8 mouse cellular contexts compared by ENCODE assay signal in genomic region chr11:32532765-32533481, GRCm38 (mm10). TPM values are rescaled to one million over a fixed set of nuclear protein-coding genes. Genes with fewer than 3 reads are reported as not detected.
DNase-seq lines count a peak whose midpoint lies in the region; ATAC-seq and TF ChIP-seq lines count a peak whose summit lies in the region.

Gene Stk10, plus strand, starts transcription at chr11:32533305.

- H3K4me2 ChIP-seq in lung, embryonic 15.5 days, result peak within 1 kb of the TSS; percentile 99

- DNase-seq in MEL (ENCODE audit: low read depth, low spot score), result peak; percentile 93
- peak; percentile 93 for DNase-seq in cerebellum, adult 18-20 months
- peak; percentile 72 for DNase-seq in forelimb bud, embryonic 11.5 days (ENCODE audit: low read depth, low spot score)
- peak; percentile 68 for DNase-seq in layer of hippocampus, adult 9-10 months (ENCODE audit: low spot score)
- DNase-seq in thymus, adult 18-20 months, result peak; percentile 91 to 92

- no peak for TF ChIP-seq CTCF in MEL (IDR thresholded peaks at IDR 0.05 in 2 of 3, conservative IDR thresholded peaks at IDR 0.05 in 1 of 3; ENCODE audit: control insufficient read depth in 1 of 3, insufficient read depth in 1 of 3, low read depth in 2 of 3, low read length in 3 of 3, poor library complexity in 1 of 3, severe bottlenecking in 1 of 3)
- TF ChIP-seq CTCF in olfactory bulb, adult 2 months (IDR thresholded peaks at IDR 0.05; ENCODE audit: insufficient read depth, low read depth, low read length), result no peak

- TF ChIP-seq RAD21 in MEL (IDR thresholded peaks at IDR 0.05; ENCODE audit: low read depth, low read length), result no peak

- peak; percentile 55 to 82 for ATAC-seq in hematopoietic stem cell, adult 5-6 weeks (replicated peaks in 1 of 2; ENCODE audit: insufficient read depth in 1 of 2, low FRiP score in 2 of 2, low TSS enrichment in 1 of 2, low read depth in 1 of 2, poor library complexity in 2 of 2, severe bottlenecking in 2 of 2)
- peak; percentile 94 for ATAC-seq in lung, embryonic 15.5 days (ENCODE audit: borderline replicate concordance, extremely low read depth, low FRiP score, low TSS enrichment)

- peak within 1 kb of the TSS; percentile 88 to 99 for H3K4me3 ChIP-seq in MEL (ENCODE audit: control insufficient read depth in 1 of 2, insufficient read depth in 1 of 2, low read depth in 2 of 2, low read length in 2 of 2)
- peak within 1 kb of the TSS; percentile 71 for H3K4me3 ChIP-seq in lung, embryonic 15.5 days
- peak within 1 kb of the TSS; percentile 70 for H3K4me3 ChIP-seq in olfactory bulb, adult 2 months (ENCODE audit: insufficient read depth, low read depth, low read length)

- H3K79me2 ChIP-seq in MEL (ENCODE audit: control insufficient read depth, insufficient read depth, low read length, poor library complexity), result peaks cover 8% of the 10 kb centered on the region

- H3K27me3 ChIP-seq in MEL (ENCODE audit: control insufficient read depth in 1 of 2, insufficient read depth in 2 of 2, low read length in 2 of 2), result no peaks in the 10 kb centered on the region
- no peaks in the 10 kb centered on the region for H3K27me3 ChIP-seq in lung, embryonic 15.5 days

- TF ChIP-seq EP300 in MEL (IDR thresholded peaks at IDR 0.05; ENCODE audit: low read depth in 1 of 2, low read length in 2 of 2), result no peak

- H3K36me3 ChIP-seq in MEL (ENCODE audit: control insufficient read depth in 1 of 2, insufficient read depth in 2 of 2, low read length in 2 of 2), result peaks cover 0 to 7% of the 10 kb centered on the region in 2 experiments; a peak in 2 of 4 replicates
- H3K36me3 ChIP-seq in lung, embryonic 15.5 days, result no peaks in the 10 kb centered on the region

- H3K27ac ChIP-seq in MEL (ENCODE audit: control insufficient read depth, low read depth, low read length), result peak within 1 kb of the TSS; percentile 60
- 0 out of 2 replicates have a peak within 1 kb of the TSS, but pooled peaks have one; percentile 16 for H3K27ac ChIP-seq in lung, embryonic 15.5 days
- no peak within 1 kb of the TSS for H3K27ac ChIP-seq in olfactory bulb, adult 2 months (ENCODE audit: insufficient read depth, low read depth, low read length)

- peak within 1 kb of the TSS; percentile 96 for H3K9ac ChIP-seq in MEL (ENCODE audit: control insufficient read depth, low read depth, low read length, poor library complexity, severe bottlenecking)
- peak within 1 kb of the TSS; percentile 64 for H3K9ac ChIP-seq in lung, embryonic 15.5 days

- 0% methylated on average over 61 of the region's 82 CpGs for WGBS in lung, embryonic 15.5 days
- WGBS in olfactory bulb, adult 2 months, result under 1% methylated on average over 80 of the region's 82 CpGs

- peaks cover 0 to 14% of the 10 kb centered on the region in 2 experiments; a peak in 2 of 4 replicates for H3K4me1 ChIP-seq in MEL (ENCODE audit: control insufficient read depth in 1 of 2, insufficient read depth in 2 of 2, low read length in 2 of 2)
- peaks cover 17% of the 10 kb centered on the region for H3K4me1 ChIP-seq in lung, embryonic 15.5 days
- peaks cover 13% of the 10 kb centered on the region for H3K4me1 ChIP-seq in olfactory bulb, adult 2 months (ENCODE audit: control insufficient read depth, insufficient read depth, low read length)

- no peaks in the 10 kb centered on the region for H3K9me3 ChIP-seq in MEL (replicated peaks; ENCODE audit: insufficient read depth, low read length)
- no peaks in the 10 kb centered on the region for H3K9me3 ChIP-seq in lung, embryonic 15.5 days

- peak; percentile 90 for TF ChIP-seq POLR2A in MEL (IDR thresholded peaks at IDR 0.05; ENCODE audit: control insufficient read depth in 1 of 2, insufficient read depth in 1 of 2, low read depth in 1 of 2, low read length in 2 of 2, poor library complexity in 1 of 2)
- TF ChIP-seq POLR2A in olfactory bulb, adult 2 months (IDR thresholded peaks at IDR 0.05; ENCODE audit: insufficient read depth, low read depth, low read length), result peak; percentile 13; the same call in 1 of the 2 replicates

TF ChIP-seq in MEL, 35 proteins besides CTCF, POLR2A, EP300 and RAD21:
- TF ChIP-seq UBTF (IDR thresholded peaks at IDR 0.05; ENCODE audit: borderline replicate concordance, insufficient read depth, low read depth, low read length) (0 out of 2 replicates have a peak, but pooled peaks have one; percentile 48), CHD1 (IDR thresholded peaks at IDR 0.05; ENCODE audit: low read depth, low read length) (no peak), ZKSCAN1 (IDR thresholded peaks at IDR 0.05; ENCODE audit: low read depth, low read length) (no peak), USF2 (IDR thresholded peaks at IDR 0.05; ENCODE audit: borderline replicate concordance in 1 of 2, insufficient read depth in 1 of 2, low read depth in 1 of 2, low read length in 2 of 2) (no peak), NRF1 (IDR thresholded peaks at IDR 0.05; ENCODE audit: insufficient read depth, low read depth, low read length, poor library complexity, severe bottlenecking) (peak; percentile 65), MAFK (IDR thresholded peaks at IDR 0.05; ENCODE audit: borderline replicate concordance, low read depth, low read length) (no peak), RCOR1 (IDR thresholded peaks at IDR 0.05; ENCODE audit: low read depth, low read length) (no peak), POLR2AphosphoS2 (IDR thresholded peaks at IDR 0.05; ENCODE audit: low read length) (no peak), NELFE (IDR thresholded peaks at IDR 0.05; ENCODE audit: low read depth, low read length) (peak; percentile 91), MYC (IDR thresholded peaks at IDR 0.05; ENCODE audit: low read depth, low read length) (peak; percentile 50; the same call in 1 of the 2 replicates), TAL1 (IDR thresholded peaks at IDR 0.05; ENCODE audit: low read length) (no peak), SMC3 (IDR thresholded peaks at IDR 0.05; ENCODE audit: low read depth, low read length) (no peak), MXI1 (IDR thresholded peaks at IDR 0.05; ENCODE audit: low read depth, low read length) (peak; percentile 87), GATA1 (IDR thresholded peaks at IDR 0.05; ENCODE audit: low read depth, low read length) (no peak), POLR2AphosphoS5 (IDR thresholded peaks at IDR 0.05; ENCODE audit: borderline replicate concordance, low read depth, low read length) (no peak), JUND (IDR thresholded peaks at IDR 0.05; ENCODE audit: low read depth, low read length) (no peak), GABPA (IDR thresholded peaks at IDR 0.05; ENCODE audit: low read depth, low read length) (no peak), ZMIZ1 (IDR thresholded peaks at IDR 0.05; ENCODE audit: low read depth, low read length) (peak; percentile 85; the same call in 1 of the 2 replicates), CHD2 (IDR thresholded peaks at IDR 0.05; ENCODE audit: low read length) (no peak), MEF2A (IDR thresholded peaks at IDR 0.05; ENCODE audit: extremely low read depth, insufficient replicate concordance, low read depth, low read length, poor library complexity, severe bottlenecking) (no peak), ZNF384 (IDR thresholded peaks at IDR 0.05; ENCODE audit: low read depth, low read length) (no peak), BHLHE40 (IDR thresholded peaks at IDR 0.05; ENCODE audit: borderline replicate concordance, low read depth, low read length) (peak; percentile 77; the same call in 1 of the 2 replicates), TBP (IDR thresholded peaks at IDR 0.05; ENCODE audit: low read depth, low read length) (peak; percentile 10; the same call in 1 of the 2 replicates), KAT2A (conservative IDR thresholded peaks at IDR 0.05; ENCODE audit: low read depth, low read length) (no peak; the same call in 1 of the 2 replicates), TCF12 (IDR thresholded peaks at IDR 0.05; ENCODE audit: low read depth, low read length) (peak; percentile 66), SIN3A (IDR thresholded peaks at IDR 0.05; ENCODE audit: low read length) (peak; percentile 80), ELF1 (IDR thresholded peaks at IDR 0.05; ENCODE audit: low read depth, low read length) (peak; percentile 75), MAX (IDR thresholded peaks at IDR 0.05; ENCODE audit: low read length) (no peak; the same call in 1 of the 2 replicates), ZC3H11A (IDR thresholded peaks at IDR 0.05; ENCODE audit: low read depth, low read length) (no peak), MYB (IDR thresholded peaks at IDR 0.05; ENCODE audit: low read depth, low read length) (peak; percentile 27; the same call in 1 of the 2 replicates), ETS1 (IDR thresholded peaks at IDR 0.05; ENCODE audit: low read depth, low read length) (peak; percentile 4; the same call in 1 of the 2 replicates), HCFC1 (IDR thresholded peaks at IDR 0.05; ENCODE audit: low read depth, low read length) (peak; percentile 91), USF1 (IDR thresholded peaks at IDR 0.05; ENCODE audit: low read depth, low read length) (no peak), MAZ (IDR thresholded peaks at IDR 0.05; ENCODE audit: low read depth, low read length) (peak; percentile 25; the same call in 1 of the 2 replicates), E2F4 (IDR thresholded peaks at IDR 0.05; ENCODE audit: borderline replicate concordance, low read depth, low read length) (peak; percentile 54; the same call in 1 of the 2 replicates)

RNA-seq across cellular contexts. Expression of gene Stk10, which starts in this region (rescaled TPM):
- 10.8 and 11.4 TPM in 2 replicates for total RNA-seq in MEL (2012; rRNA removed)
- 10 to 100 TPM in 1 of 2 experiments, not detected in 1; 14.4 TPM for polyA plus RNA-seq in MEL (2012; ENCODE audit: insufficient read depth in 1 of 2, insufficient read length in 2 of 2, low read depth in 1 of 2, low replicate concordance in 2 of 2, missing spikeins in 1 of 2)
- 32.7 and 44.2 TPM in 2 replicates for total RNA-seq in hematopoietic stem cell, adult 5-6 weeks (2017)
- polyA plus RNA-seq in lung, embryonic 15.5 days (2015; fragmentation: Nextera tagmentation; extraction: Ambion mirVana), result 1.9 and 2.9 TPM in 2 replicates
- not detected in 2 replicates for polyA plus RNA-seq in olfactory bulb, adult 2 months (2012; ENCODE audit: insufficient read depth, insufficient read length, low replicate concordance, missing spikeins)
